Mouse (Mus musculus) lung, adult 2 months (tissue): Measurements from ENCODE around the gene Defb21.

Experiments
- CTCF ChIP-seq: fragments of 200-500 bp; IDR thresholded peaks from 2 replicates; pipeline ENCODE4 v1.5.1; 2011; ENCODE audit warnings: mild to moderate bottlenecking, low read length, control low read depth; ENCODE audit not compliant: insufficient read depth
- POLR2A ChIP-seq: fragments of 200-500 bp; IDR thresholded peaks from 2 replicates; pipeline ENCODE4 v1.6.1; 2011; ENCODE audit warnings: low read depth, mild to moderate bottlenecking, control low read depth, low read length, borderline replicate concordance; ENCODE audit errors: extremely low read depth

DNA sequence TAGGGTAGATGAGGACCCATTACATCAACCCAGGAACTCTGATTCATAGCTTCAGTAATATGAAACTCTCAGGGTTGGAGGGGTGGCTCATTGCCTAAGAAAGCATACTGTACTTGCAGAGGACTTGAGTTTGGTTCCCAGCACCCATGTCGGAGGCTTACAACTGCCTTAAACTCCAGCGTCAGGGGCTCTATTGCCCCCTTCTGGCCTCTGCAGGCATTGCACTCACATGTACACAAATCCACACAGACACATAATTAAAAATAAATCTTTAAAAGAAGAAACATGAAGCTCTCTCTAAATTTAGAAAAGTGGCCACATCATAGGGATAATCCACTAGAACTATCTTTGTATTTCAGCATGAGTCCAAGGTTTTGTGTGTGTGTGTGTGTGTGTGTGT, 29.6 kb upstream of the Defb21 start:
- no peak for TF ChIP-seq POLR2A
- no peak for TF ChIP-seq CTCF
